Mouse (Mus musculus) frontal cortex, postnatal 25 days (tissue): Measurements from ENCODE around the gene Fam24a.

Experiments used
- DNase-seq, 2 experiments: peaks; one replicate each; pipeline ENCODE4 v3.0.0; 2022; ENCODE audit warnings: low spot score in 2 of 2

The Fam24a gene

DNA sequence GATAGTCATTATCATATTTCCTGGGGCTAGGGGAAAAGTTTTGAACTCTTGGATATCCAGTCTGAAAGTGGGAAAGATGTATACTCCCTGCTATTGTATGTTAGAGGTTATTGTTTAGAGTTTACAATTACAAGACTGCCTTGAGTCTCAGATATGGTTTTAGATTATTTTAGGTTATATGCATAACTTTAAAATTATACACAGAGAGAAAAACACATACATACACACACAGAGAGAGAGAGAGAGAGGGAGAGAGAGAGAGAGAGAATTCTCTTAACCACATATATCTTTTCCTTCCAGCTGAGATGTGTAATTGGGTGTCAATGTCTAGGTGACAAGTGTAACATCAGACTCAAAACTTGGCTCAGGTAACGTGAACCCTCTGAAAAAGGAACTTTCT, at the start of gene Fam24a:
TSS of gene Fam24a (plus strand) at position 301 of the 400 bp plus-strand sequence.
- no peak for DNase-seq

DNA sequence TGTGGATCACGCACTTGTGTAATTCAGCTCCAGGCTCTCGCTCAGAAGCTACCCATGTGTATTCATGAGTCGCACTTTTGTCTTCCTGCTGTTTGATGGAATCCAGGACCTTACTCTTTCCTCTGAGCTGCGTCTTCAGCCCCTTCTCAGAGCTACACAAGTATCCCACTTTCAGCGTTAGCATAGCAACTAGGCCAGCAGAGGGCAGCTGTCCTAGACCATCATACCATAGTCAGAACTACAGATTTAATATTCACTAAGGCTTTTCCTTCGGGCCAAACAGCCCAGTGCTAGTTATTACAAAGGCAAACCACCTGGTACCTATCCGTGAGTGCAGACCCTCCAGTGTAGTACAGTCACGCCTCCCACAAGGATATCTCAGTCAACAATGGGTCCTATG, 36.5 kb upstream of the Fam24a start:
- no peak for DNase-seq

DNA sequence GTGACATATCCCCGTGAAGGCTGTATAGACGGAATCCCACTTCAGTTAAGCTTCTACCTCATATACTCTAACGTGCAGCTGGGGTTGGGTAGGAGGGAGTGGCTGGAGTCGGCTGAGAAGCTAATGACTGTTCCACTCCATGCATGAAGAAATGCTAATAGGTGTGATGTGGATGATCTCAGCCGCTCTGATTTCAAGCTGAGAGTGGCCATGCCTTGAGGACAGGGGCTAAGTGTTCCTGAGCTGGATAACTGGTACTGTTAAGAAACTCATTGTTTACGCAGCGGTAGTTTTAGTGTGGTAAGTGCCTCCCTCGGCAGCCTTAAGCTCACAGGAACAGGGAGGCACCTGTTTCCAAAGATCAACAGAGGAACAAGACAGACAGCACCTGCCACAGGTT, 30.3 kb upstream of the Fam24a start:
- DNase-seq: no peak

DNA sequence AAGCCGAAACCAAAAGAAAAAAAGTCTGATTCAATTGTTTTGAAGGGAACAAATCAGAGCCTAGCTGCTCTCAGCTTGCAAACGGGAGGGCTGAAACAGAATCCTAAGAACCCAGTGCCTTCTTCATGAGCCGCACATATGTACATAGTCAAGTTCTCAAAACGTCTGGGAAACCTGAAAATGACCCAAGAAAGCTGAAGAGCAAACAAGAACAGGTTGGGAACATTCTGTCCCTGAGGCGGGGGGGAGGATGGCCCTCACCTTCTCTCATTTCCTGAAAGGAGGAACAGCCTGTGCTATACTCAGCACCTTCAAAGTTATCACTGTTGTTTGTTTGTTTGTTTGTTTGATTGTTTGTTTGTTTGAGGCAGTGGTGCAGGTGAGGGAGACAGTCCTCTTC, 26.9 kb upstream of the Fam24a start:
- DNase-seq: no peak

DNA sequence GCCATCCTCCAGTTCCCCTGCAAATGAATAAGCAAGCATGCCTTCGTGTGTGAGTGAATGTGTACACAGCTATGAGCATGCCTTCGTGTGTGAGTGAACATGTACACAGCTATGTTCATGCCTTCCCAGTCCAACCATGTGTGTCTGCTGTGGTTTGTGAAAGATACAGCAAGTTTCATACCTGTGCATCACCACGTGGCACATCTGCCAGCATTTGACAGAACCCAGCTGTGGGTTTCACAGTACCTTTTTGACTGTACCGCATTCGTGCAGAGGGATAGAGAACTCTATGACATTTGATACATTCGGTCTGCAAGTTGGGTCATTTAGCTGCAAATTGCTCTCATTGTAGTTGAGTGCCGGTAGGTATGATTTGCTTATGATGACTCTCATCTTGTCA, 19.2 kb upstream of the Fam24a start:
- no peak for DNase-seq

DNA sequence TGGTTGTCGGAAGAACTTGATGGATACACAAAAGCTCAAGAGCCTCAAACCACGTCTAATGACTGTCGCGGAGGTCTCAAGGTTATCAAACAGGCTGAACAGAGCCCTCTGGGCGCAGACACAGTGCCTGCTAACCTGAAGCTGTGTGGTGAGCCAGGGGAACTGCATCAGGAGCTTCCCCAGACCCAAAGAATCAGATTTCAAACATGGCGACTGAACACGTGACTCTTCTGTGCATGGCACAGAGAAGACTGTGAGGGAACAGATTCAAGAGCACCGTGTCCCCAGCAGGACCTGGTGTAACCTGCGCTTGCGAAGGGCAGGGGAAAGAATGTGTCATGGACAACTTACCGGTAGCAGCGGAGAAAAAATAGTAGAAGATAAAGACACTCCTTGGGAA, 16.1 kb upstream of the Fam24a start:
- DNase-seq: no peak

DNA sequence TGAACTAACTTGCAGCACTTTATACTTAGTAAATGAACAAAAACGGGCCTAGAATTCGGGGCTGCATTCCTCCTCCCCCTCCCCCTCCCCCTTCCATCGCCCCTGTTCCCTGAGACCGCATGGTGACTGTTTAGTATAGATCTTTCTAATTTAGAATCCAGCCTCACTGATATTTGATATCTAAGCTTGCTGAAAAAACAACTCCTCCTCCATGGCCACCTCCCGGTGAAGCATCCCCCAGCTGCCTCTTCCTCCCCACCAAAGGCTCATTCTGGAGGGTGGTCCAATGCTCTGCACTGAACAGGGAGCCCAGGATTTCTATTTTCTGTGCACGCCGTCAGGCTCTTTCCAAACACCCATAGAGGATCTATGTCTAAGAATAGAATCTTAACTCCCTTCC, 15.3 kb upstream of the Fam24a start:
- no peak for DNase-seq

DNA sequence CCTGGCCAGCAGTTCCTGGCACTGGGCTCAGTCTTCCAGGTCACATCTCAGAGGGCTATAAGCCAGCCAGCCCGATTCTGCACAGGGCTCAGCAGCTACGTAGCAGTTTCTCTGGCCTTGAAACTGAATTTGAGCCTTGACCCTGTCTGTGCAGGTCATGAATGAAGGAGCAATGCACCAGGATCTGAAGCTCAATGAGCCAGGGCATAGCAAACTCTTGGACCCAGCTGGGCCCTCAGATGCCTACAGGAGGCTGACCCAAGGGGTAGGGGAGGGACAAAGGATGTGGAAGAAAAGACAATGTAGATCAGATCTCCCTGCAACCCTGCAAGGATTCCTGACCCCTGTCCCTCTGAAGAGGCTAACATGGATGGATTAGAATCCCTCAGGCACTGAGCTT, 11.5 kb upstream of the Fam24a start, which contains the start of gene Cuzd1:
TSS of gene Cuzd1 (minus strand) at position 101 of the 400 bp plus-strand sequence.
- no peak for DNase-seq

DNA sequence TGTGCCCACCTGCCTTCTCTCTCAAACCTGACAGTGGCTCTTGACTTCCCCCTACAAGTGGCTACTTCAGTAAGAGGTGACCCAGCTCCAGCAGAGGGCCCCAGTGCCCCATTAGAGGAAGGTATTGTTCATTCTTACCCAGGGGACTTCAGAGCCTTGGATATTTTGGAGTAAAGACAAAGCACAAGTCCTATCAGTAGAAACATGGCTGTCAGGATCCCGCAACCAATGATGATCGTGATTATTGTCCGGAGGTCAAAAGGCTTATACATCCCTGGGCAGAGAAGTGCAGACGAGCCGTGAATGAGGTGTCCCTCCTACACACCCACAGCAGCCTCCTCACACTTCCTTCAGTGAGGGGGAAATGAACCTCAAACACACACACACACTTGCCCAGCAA, 6.6 kb upstream of the Fam24a start:
- DNase-seq: no peak

DNA sequence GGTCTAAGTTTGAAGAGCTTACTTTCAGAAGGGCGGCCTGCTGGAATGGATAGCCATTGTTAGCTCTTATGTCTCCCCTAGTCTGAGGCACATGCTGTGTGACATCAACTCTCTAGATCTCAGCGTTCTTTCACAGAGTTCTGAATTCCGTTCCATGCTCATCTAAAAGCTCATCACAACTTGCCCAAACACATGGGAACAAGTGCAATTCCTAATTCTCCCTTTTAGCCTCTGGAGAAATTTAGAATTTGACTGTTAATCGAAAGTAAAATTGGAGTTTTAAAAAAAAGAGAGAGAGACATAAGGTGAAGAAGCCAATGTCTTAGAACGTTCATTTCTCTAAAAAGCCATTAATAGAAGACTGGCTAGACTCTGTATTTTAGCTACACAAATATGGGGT, 4.2 kb upstream of the Fam24a start, which contains the start of gene Fam24b:
TSS of gene Fam24b (minus strand) at position 101 of the 400 bp plus-strand sequence.
- no peak for DNase-seq

DNA sequence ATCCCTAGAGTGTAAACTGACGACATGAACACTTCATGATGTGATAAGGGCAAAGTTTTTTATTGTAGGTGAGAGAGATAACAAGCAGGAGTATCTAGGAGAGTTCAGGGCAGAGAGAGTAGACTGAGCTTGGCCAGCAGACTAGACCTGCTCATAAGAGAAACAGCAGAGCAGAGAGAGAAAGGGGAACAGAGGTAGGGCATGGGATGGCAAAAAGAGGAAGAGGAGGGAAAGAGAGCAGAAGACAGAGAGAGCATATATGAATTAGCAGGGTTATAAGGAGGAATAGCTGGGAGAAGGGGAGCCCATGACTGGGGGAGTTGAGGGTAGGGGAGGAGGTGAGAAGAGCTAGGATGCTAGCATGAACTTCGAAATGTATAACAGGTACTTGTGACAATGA, 2.0 kb upstream of the Fam24a start:
- DNase-seq: no peak

DNA sequence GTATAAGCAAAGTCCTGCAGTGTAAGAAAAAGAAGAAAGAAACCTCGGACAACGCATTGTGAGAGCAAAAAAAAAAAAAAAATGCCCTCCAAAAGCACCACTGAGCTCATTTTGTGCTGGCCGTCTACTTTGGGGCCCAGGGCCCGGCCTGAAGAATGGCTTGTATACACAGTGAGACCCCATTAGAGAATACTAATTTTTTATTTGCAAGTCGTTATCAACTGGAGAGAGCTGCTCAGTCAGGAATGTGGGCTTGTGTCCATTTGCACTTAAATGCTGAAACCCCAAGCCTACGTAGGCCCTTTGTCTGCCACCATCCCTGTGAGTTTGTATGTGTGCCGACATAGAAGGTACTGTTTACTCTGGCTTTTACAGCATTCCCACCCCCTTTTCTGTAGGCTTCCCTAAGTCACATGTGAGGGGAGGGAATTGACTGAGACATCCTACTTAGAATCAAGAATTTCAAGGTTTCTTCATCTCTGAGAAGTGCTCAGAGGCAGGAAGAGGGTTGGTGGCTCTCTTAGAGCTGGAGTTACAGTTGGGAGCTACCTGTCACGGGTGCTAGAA, 3.9 kb downstream of the Fam24a start:
- DNase-seq: no peak

DNA sequence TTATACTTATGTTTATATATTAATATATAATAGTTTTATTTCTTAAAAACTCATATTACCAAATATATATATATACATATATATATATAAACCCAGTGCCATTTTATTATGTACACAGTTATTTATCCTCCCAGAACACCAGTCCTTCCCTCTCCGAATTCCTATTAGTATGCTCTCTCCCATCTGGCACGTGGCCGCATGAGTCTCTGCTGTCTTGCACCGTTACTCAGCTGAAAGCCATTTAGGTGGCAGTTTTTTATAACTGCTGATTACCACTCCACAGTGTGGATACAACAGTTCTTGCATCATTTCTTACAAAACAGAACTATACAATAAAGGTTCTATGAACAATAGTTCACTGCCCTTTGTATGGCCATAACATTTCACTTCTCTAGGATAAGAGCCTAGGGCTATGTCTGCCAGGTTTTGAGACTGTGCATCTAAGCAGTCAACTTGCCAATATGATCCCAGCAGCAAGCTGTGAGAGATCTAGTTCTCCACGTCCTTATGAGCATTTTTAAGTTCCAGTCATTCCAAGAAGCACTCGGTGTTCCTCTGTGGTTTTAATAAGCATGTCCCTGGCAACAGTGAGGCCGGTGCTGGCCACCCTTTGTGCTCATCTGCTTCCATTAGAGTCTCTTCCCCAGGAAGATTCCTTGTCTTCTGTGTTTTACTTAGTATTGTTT, 12.3 kb downstream of the Fam24a start:
- DNase-seq: no peak

DNA sequence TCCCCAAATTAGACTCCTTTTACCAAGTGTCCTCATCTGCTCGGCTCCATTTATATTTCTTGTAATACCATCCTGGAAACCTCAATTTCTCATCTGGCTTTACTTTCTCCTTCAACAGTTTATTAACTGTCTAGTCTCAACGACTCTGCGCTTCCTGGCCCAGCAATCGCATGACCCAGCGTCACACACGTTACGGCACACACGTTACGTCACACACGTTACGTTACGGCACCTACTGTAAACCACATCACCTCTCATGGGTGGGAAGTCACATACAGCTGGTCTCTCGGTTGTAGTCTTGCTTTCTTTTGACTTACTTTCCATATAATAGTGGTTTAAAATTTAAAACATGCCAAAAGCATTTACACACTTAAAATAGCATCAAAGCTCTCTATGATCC, 22.4 kb downstream of the Fam24a start:
- no peak for DNase-seq

DNA sequence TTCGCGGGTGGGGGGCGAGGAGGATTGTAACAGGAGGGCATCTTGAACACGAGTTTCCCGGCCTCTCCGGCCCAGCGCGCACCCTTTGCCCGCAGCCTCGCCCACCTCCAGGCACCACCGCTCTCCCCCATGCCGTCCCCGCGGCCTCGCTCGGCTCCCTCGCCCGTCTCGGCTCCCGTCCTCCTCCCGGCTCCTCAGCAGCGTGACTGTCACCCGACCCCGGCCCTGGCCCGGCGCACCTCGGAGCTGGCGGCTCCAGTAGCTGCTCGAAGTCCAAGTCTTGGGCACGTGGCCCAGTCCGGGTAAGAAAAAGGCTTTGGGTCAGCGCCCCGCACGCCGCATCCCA, 28.6 kb downstream of the Fam24a start:
- DNase-seq: no peak

DNA sequence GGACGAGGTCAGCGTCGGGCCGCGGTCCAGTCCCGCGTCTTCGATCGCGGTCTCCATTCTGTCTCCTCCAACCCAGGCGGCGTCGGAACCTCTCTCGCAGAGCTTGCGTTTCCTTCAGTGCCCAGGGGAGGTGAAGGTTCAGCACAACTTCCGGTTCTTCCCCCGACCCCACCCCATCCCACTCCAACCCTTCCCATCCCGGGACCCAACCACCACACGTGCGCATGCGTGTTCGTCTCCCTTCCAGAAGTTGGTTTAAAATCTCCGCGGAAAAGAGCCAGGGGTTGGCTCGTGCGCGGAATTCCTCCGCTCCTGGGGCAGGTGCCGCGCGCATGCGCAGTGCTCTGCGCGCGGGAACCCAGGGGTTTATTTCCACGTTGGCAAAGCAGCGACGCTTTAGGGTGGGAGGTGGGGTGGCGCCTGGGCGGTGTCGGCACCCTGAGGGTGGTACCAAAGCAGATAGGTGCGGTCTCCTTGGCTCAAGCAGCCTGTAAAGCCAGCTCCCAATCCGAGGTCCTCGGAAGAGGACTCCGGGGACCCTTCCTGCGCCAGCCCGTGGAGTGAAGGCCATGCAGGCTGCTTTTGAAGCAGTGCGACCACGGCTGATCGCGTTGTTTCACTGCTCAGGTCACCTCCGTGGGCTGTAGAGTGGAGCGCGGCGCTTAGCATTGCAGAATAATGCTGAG, 29.1 kb downstream of the Fam24a start, which contains the start of gene 2310057M21Rik:
TSS of gene 2310057M21Rik (minus strand) at position 145 of the 686 bp plus-strand sequence.
- DNase-seq: peak; percentile 75 to 85

DNA sequence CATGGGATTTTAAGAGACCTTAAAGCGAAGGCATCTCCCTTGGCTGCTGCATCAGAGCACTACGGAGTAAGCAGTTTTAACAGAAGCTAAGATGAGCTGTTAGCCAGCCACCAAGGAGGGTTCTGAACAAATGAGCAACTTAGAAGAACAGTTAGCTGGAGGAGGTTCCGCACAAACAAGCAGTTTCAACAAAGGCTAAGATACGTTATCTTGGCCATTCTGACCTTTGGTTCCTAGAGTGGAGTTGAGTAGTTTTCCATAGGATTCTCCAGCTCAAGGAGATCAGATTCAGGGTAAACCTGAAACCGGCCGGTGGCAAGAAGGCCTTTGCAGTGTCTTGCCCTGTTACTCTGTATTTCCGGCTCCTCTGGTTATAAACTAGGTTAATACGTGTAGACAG, 30.5 kb downstream of the Fam24a start:
- no peak for DNase-seq

DNA sequence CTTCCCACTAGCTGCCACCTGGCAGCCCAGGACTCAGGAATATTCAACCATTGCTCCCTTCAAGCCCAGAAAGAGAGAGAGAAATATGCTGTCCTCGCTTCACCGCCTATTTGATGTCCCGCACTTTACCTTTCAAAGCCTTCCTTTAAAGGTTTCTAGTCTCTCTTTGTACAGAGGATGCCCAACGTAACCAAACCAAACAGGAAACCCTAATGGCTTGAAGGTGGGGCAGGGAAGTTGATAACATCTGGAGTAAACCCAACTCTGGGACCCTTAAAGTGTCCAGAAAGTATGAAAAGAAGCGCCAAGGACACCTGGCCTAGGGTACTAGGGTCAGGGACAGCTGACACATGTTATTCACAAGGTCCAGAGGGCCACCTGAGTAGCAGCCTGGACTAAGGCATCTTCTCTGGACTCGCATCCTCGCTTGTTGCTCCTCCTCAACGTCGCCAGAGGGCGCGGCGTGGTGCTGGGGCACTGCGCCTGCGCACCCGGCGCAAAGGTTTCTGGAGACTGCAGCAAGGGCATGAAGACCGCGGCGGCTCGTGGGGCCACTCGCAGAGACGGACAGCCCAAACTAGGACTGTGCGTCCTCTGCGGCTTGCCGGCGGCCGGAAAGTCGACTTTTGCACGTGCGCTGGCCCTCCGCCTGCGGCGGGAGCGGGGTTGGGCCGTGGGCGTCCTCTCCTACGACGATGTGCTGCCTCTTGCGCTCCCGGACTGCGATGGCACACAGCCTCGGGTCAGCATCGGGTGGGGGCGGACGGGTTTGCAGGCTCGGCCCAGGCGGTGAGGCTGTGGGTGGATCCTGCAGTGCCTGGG, 37.2 kb downstream of the Fam24a start, which contains the start of gene Pstk:
TSS of gene Pstk (plus strand) at position 494 of the 822 bp plus-strand sequence.
- peak; percentile 84 for DNase-seq

DNA sequence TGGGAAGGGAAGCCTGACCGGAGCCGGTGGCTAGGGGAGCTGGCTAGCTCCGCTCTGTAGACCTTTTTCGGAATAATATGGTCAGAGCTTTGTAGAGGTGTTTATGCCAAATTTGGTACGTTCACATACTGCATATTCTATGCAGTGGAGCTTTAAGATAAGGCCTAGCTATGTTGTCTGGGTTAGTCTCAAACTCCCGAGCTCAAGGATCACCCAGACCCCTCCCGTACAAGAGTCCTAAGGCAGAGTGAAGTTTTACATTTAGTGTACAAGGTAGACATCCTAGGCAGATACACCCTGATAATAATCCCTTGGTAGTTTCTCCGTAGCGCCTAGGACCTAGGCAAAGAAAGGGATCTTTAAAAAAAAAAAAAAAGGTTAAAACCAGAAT, 37.8 kb downstream of the Fam24a start:
- no peak for DNase-seq

DNA sequence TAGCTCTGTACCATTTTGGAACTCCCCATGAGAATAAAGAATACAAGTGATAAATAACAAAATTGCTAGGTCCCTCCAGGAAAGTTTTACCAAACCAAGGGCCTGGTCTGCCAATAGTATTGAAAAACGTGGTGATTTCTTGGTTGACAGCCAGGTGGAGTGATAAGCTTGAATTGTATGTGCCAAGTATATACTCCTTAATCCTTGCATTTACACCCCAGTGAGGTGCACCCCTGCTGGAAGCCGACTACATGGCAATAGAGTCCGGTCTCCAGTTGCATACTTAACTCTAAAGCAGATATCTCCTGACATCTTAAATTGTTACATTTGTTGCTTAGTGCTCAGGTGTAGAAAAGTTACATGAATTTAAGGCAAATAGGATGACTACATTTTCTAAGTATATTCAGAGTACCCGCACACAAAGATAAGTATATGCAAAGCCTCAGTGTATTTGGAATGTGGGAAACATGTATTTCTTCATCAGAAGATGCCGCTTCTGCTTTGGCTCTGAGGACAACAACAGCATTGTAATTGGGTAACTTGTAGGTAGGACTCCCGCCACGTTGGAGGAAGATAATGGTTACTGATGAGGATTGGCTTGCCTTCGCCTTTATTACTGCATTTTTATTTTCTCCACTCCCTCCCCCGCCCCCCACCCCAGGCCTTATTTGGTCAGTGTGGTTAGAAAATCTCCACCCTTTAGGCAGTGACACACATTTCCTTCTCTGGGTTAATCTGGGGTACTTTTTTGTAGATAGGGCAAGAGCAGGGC, 38.4 kb downstream of the Fam24a start:
- no peak for DNase-seq
